Mouse (Mus musculus) spleen, adult 18-20 months (tissue): ENCODE measurements around the gene Psmg3.

Experiments used
- DNase-seq, 2 experiments: peaks; one replicate each; pipeline ENCODE4 v3.0.0; 2022; ENCODE audit warnings: mixed read lengths in 2 of 2

Gene Psmg3

GRCm38 (mm10) chr5:139826357-139827055 is at the start of gene Psmg3, which contains the start of gene Gm26938:
TSS of gene Psmg3 (minus strand) at chr5:139826885.
TSS of gene Gm26938 (minus strand) at chr5:139826407.
- peak; percentile 73 to 90 for DNase-seq

GRCm38 (mm10) chr5:139871526-139871925 is 44.8 kb upstream of the Psmg3 start:
- no peak for DNase-seq

GRCm38 (mm10) chr5:139870886-139871285 is 44.2 kb upstream of the Psmg3 start:
- no peak for DNase-seq

- DNase-seq: no peak
Observed at GRCm38 (mm10) chr5:139862759-139863158, 36.1 kb upstream of the Psmg3 start.

- DNase-seq: no peak
Observed at GRCm38 (mm10) chr5:139860328-139861104, 33.8 kb upstream of the Psmg3 start.

GRCm38 (mm10) chr5:139849626-139850320 is 23.1 kb upstream of the Psmg3 start:
- DNase-seq: no peak

- no peak for DNase-seq
Observed at GRCm38 (mm10) chr5:139839142-139839541, 12.5 kb upstream of the Psmg3 start.

GRCm38 (mm10) chr5:139838476-139838892 is 11.8 kb upstream of the Psmg3 start:
- peak in 1 of 2 experiments; percentile 65 for DNase-seq

- no peak for DNase-seq
Observed at GRCm38 (mm10) chr5:139835706-139836105, 9.0 kb upstream of the Psmg3 start.

GRCm38 (mm10) chr5:139832125-139832524 is 5.4 kb upstream of the Psmg3 start:
- no peak for DNase-seq

- DNase-seq: peak in 1 of 2 experiments; percentile 42
Observed at GRCm38 (mm10) chr5:139830734-139831133, 4.0 kb upstream of the Psmg3 start.

GRCm38 (mm10) chr5:139829384-139829783 is 2.7 kb upstream of the Psmg3 start:
- no peak for DNase-seq

- no peak for DNase-seq
Observed at GRCm38 (mm10) chr5:139827593-139827992, 908 bp upstream of the Psmg3 start.

GRCm38 (mm10) chr5:139825947-139826346 is 738 bp downstream of the Psmg3 start:
- DNase-seq: no peak

GRCm38 (mm10) chr5:139824531-139824930 is 2.2 kb downstream of the Psmg3 start:
- DNase-seq: no peak

- no peak for DNase-seq
Observed at GRCm38 (mm10) chr5:139821466-139822459, 4.9 kb downstream of the Psmg3 start.

GRCm38 (mm10) chr5:139819538-139820181 is 7.0 kb downstream of the Psmg3 start, which contains the start of gene Tmem184a:
TSS of gene Tmem184a (minus strand) at chr5:139819917.
- DNase-seq: no peak

GRCm38 (mm10) chr5:139818801-139819200 is 7.9 kb downstream of the Psmg3 start:
- DNase-seq: peak in 1 of 2 experiments; percentile 51

- no peak for DNase-seq
Observed at GRCm38 (mm10) chr5:139818056-139818455, 8.6 kb downstream of the Psmg3 start.

GRCm38 (mm10) chr5:139817292-139817691 is 9.4 kb downstream of the Psmg3 start:
- DNase-seq: no peak

- DNase-seq: no peak
Observed at GRCm38 (mm10) chr5:139816445-139816844, 10.2 kb downstream of the Psmg3 start.
